Mouse (Mus musculus) CH12.LX (cell line): ENCODE data around the gene Ap1g2.

Experiments used
- CHD2 ChIP-seq: IDR thresholded peaks from 2 replicates; pipeline ENCODE4 v1.6.1; 2011; ENCODE audit warnings: low read length, improper control_type of control experiment
- CTCF ChIP-seq, 2 experiments: IDR thresholded peaks in 1 of 2; conservative IDR thresholded peaks in 1 of 2; 2 replicates each; pipeline ENCODE4 v1.5.1; 2011 to 2012; ENCODE audit warnings: low read depth in 2 of 2, low read length in 2 of 2, improper control_type of control experiment in 1 of 2, inconsistent platforms in 1 of 2, mild to moderate bottlenecking in 1 of 2, moderate library complexity in 1 of 2
- EP300 ChIP-seq: IDR thresholded peaks from 2 replicates; pipeline ENCODE4 v1.6.1; 2011; ENCODE audit warnings: low read length, improper control_type of control experiment
- JUND ChIP-seq: conservative IDR thresholded peaks from 2 replicates; pipeline ENCODE4 v1.6.1; 2011; ENCODE audit warnings: low read depth, low read length, improper control_type of control experiment
- KAT2A ChIP-seq: IDR thresholded peaks from 2 replicates; pipeline ENCODE4 v1.6.1; 2012; ENCODE audit warnings: low read length, improper control_type of control experiment, inconsistent platforms; ENCODE audit not compliant: insufficient replicate concordance
- POLR2A ChIP-seq: IDR thresholded peaks from 2 replicates; pipeline ENCODE4 v1.6.1; 2011; ENCODE audit warnings: low read depth, mild to moderate bottlenecking, improper control_type of control experiment, low read length
- POLR2AphosphoS2 ChIP-seq: IDR thresholded peaks from 2 replicates; pipeline ENCODE4 v1.6.1; 2011; ENCODE audit warnings: low read depth, low read length, improper control_type of control experiment
- SIN3A ChIP-seq: IDR thresholded peaks from 2 replicates; pipeline ENCODE4 v1.6.1; 2012; ENCODE audit warnings: low read length, improper control_type of control experiment, inconsistent platforms
- TCF12 ChIP-seq: IDR thresholded peaks from 2 replicates; pipeline ENCODE4 v1.6.1; 2014; ENCODE audit warnings: low read depth, mild to moderate bottlenecking, inconsistent platforms, low read length, improper control_type of control experiment
- USF2 ChIP-seq: conservative IDR thresholded peaks from 2 replicates; pipeline ENCODE4 v1.6.1; 2011; ENCODE audit warnings: low read depth, low read length, improper control_type of control experiment
- ZC3H11A ChIP-seq: IDR thresholded peaks from 2 replicates; pipeline ENCODE4 v1.6.1; 2012; ENCODE audit warnings: low read depth, mild to moderate bottlenecking, inconsistent platforms, low read length, improper control_type of control experiment

GRCm38 (mm10) chr14:55135676-55136075, 29.3 kb upstream of the Ap1g2 start:
- no peak for TF ChIP-seq POLR2A
- no peak for TF ChIP-seq CTCF (conservative IDR thresholded peaks at IDR 0.05 in 1 of 2, IDR thresholded peaks at IDR 0.05 in 1 of 2; ENCODE audit: low read depth in 2 of 2, low read length in 2 of 2)
- TF ChIP-seq POLR2AphosphoS2 = no peak
- TF ChIP-seq TCF12 = no peak
- TF ChIP-seq SIN3A = no peak
- TF ChIP-seq EP300 = no peak
- TF ChIP-seq ZC3H11A = no peak
- TF ChIP-seq KAT2A = no peak
- TF ChIP-seq CHD2 = no peak
- no peak for TF ChIP-seq JUND
- no peak for TF ChIP-seq USF2
